Mouse (Mus musculus): ENCODE data around the gene Gm5148. TPM values are rescaled to one million over a fixed set of nuclear protein-coding genes. Genes with fewer than 3 reads are reported as not detected.

The Gm5148 gene
- polyA plus RNA-seq, 1 experiment = 17.5 TPM

DNA sequence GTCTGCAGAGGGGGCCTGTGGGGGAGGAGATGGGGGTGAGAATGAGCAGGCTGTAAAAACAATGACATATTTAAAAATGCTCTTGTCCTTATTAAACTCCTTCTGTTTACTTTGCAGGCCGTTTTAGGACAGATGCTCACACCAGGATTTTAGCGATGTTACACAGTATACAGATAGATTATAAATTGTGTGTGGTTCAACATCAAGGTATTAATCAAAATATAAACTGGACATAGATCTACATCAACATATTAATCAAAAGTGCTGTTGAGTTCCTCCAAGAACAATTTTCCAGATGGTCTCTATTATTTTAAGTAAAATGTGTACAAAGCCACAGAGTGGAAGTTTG, 57.2 kb downstream of the Gm5148 start:
- Histone ChIP-seq H3K27me3 (ENCODE audit: control insufficient read depth, insufficient read depth, low read length) (no peaks in the 10 kb centered on the region; the same call in 1 of the 2 replicates), H3K27ac (ENCODE audit: insufficient read depth, low read length) (no peak overlapping the region), H3K4me1 (ENCODE audit: control insufficient read depth, insufficient read depth, low read length) (no peaks in the 10 kb centered on the region), H3K4me3 (replicated peaks; ENCODE audit: insufficient read depth, low read depth, low read length) (no peak overlapping the region)
- DNase-seq = no peak
- 72% methylated on average over 2 of the region's 2 CpGs for WGBS
- no peak for TF ChIP-seq CTCF (IDR thresholded peaks at IDR 0.05; ENCODE audit: borderline replicate concordance, insufficient read depth, low read depth, low read length)
- TF ChIP-seq POLR2A (IDR thresholded peaks at IDR 0.05; ENCODE audit: borderline replicate concordance, insufficient read depth, low read length) = no peak

DNA sequence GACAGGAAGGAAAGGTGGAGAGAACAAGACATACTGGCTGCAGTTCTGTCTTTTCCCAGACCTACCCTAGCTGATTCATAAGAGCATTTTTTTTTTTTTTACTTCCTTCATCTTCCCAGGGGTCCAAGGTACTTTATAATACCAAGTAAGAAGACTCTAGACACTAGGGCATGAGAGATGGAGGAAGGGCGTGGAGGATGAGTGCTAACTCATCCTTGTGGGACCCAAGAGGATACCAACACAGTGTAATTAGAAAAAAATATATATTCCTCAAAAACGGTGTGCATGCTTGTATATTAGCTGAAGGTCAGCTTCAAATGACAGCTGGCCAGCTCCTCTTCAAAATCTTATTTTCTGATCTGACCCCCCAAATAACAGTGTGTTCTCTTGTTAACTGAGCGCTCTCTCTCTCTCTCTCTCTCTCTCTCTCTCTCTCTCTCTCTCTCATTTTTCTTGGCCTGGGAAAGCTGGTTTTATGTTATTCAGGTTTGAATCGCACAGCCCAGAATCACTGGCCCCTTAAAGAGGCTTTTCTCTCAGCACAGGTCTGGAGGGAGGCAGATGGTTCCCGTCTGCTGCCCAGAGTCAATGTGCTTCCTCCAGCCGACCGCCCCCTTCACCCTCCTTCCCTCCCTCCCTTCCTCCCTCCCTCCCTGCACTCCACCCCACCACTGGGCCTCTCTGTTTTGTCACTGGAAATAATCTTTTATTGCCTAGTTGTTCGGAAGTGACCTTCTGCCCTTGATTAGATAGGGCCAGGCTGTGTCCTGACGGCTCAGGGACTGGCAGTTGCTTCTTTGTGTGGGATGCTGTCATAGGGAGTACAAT, 57.8 kb downstream of the Gm5148 start:
- no peaks in the 10 kb centered on the region; the same call in 1 of the 2 replicates for H3K27me3 ChIP-seq (ENCODE audit: control insufficient read depth, insufficient read depth, low read length)
- no peak overlapping the region for H3K27ac ChIP-seq (ENCODE audit: insufficient read depth, low read length)
- no peak for DNase-seq
- WGBS = 40% methylated on average over 9 of the region's 9 CpGs
- no peak for TF ChIP-seq CTCF (IDR thresholded peaks at IDR 0.05; ENCODE audit: borderline replicate concordance, insufficient read depth, low read depth, low read length)
- no peak for TF ChIP-seq POLR2A (IDR thresholded peaks at IDR 0.05; ENCODE audit: borderline replicate concordance, insufficient read depth, low read length)
- H3K4me3 ChIP-seq (replicated peaks; ENCODE audit: insufficient read depth, low read depth, low read length) = no peak overlapping the region
- no peaks in the 10 kb centered on the region for H3K4me1 ChIP-seq (ENCODE audit: control insufficient read depth, insufficient read depth, low read length)

Other genes starting within 250 kb of the Gm5148 start
- gene Spry1, start 84.5 kb downstream of the Gm5148 start, polyA plus RNA-seq (2012; rRNA removed) = 11.6 and 11.8 TPM in 2 replicates

Data from cerebellum, adult 2 months (tissue).